Mouse (Mus musculus) spleen, adult 18-20 months (tissue): ENCODE data around the gene Stim1.
A peak's percentile ranks its signal among the peaks of the same experiment; 100 is the strongest.

Experiments used
- DNase-seq, 2 experiments: peaks; one replicate each; pipeline ENCODE4 v3.0.0; 2022; ENCODE audit warnings: mixed read lengths in 2 of 2

Stim1 gene

GRCm38 (mm10) chr7:102310266-102310665 is 42.7 kb downstream of the Stim1 start:
- DNase-seq, result no peak

GRCm38 (mm10) chr7:102310821-102311220 is 43.2 kb downstream of the Stim1 start:
- DNase-seq, result no peak

GRCm38 (mm10) chr7:102312840-102313534 is 45.4 kb downstream of the Stim1 start:
- no peak for DNase-seq

- no peak for DNase-seq
These were observed 45.9 kb downstream of the Stim1 start for GRCm38 (mm10) chr7:102313535-102313863.

- DNase-seq, result no peak
These were observed 46.5 kb downstream of the Stim1 start for GRCm38 (mm10) chr7:102314107-102314506.

- no peak for DNase-seq
These were observed 47.3 kb downstream of the Stim1 start for GRCm38 (mm10) chr7:102314908-102315307.

GRCm38 (mm10) chr7:102315435-102315834 is 47.8 kb downstream of the Stim1 start:
- no peak for DNase-seq

GRCm38 (mm10) chr7:102317583-102318168 is 50.1 kb downstream of the Stim1 start:
- DNase-seq, result no peak

- no peak for DNase-seq
These were observed 54.5 kb downstream of the Stim1 start for GRCm38 (mm10) chr7:102322137-102322536.

GRCm38 (mm10) chr7:102326323-102326722 is 58.7 kb downstream of the Stim1 start:
- DNase-seq, result no peak

- no peak for DNase-seq
These were observed 62.7 kb downstream of the Stim1 start for GRCm38 (mm10) chr7:102330270-102330669.

- DNase-seq, result no peak
These were observed 63.9 kb downstream of the Stim1 start for GRCm38 (mm10) chr7:102331476-102331875.

GRCm38 (mm10) chr7:102333741-102334140 is 66.1 kb downstream of the Stim1 start:
- DNase-seq, result no peak

GRCm38 (mm10) chr7:102337326-102337725 is 69.7 kb downstream of the Stim1 start:
- DNase-seq, result no peak

- DNase-seq, result peak; percentile 37 to 42
These were observed 70.3 kb downstream of the Stim1 start for GRCm38 (mm10) chr7:102337898-102338297.

- DNase-seq, result no peak
These were observed 71.3 kb downstream of the Stim1 start for GRCm38 (mm10) chr7:102338956-102339355.

- DNase-seq, result no peak
These were observed 78.3 kb downstream of the Stim1 start for GRCm38 (mm10) chr7:102345893-102346292.

- no peak for DNase-seq
These were observed 79.7 kb downstream of the Stim1 start for GRCm38 (mm10) chr7:102347327-102347726.

GRCm38 (mm10) chr7:102348681-102349080 is 81.1 kb downstream of the Stim1 start:
- no peak for DNase-seq

GRCm38 (mm10) chr7:102349236-102349635 is 81.6 kb downstream of the Stim1 start:
- no peak for DNase-seq

- DNase-seq, result no peak
These were observed 85.8 kb downstream of the Stim1 start for GRCm38 (mm10) chr7:102353420-102353819.

- DNase-seq, result no peak
These were observed 90.5 kb downstream of the Stim1 start for GRCm38 (mm10) chr7:102358124-102358523.

GRCm38 (mm10) chr7:102361297-102361696 is 93.7 kb downstream of the Stim1 start:
- DNase-seq, result no peak

GRCm38 (mm10) chr7:102363853-102364252 is 96.2 kb downstream of the Stim1 start:
- no peak for DNase-seq

- DNase-seq, result no peak
These were observed 102.1 kb downstream of the Stim1 start for GRCm38 (mm10) chr7:102369661-102370060.
